Mouse (Mus musculus) olfactory bulb, adult 2 months (tissue): Measurements from ENCODE around the gene Dlgap5.

Experiments used
- CTCF ChIP-seq: fragments of 200-500 bp; IDR thresholded peaks from 2 replicates; pipeline ENCODE4 v1.5.1; 2012; ENCODE audit warnings: low read depth, mild to moderate bottlenecking, low read length, moderate library complexity; ENCODE audit not compliant: insufficient read depth
- POLR2A ChIP-seq: fragments of 200-500 bp; IDR thresholded peaks from 2 replicates; pipeline ENCODE4 v1.6.1; 2012; ENCODE audit warnings: mild to moderate bottlenecking, low read depth, low read length, moderate library complexity; ENCODE audit not compliant: insufficient read depth

DNA sequence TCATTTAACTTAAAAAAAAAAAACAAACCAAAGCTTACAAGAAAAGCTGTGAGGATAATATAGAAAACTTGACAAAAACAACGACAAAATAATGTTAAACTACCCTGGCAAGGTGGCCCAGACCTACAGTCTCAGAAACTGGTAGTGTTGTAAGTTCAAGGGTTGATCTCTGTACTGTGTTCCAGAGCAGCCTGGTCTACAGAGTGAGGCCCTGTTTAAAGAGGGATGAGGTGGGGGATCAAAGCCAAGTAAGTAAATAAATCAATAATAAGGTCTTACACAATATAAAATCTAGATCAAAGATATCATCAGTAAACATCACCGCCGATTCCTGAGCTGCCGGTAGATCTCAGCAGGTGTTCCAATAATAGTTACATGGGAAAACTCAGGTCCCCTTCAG is 44.2 kb upstream of the Dlgap5 start:
- TF ChIP-seq CTCF (no peak), POLR2A (no peak)
